Mouse (Mus musculus): Measurements from ENCODE around the gene Cfap161.
A peak's percentile ranks its signal among the peaks of the same experiment; 100 is the strongest.

Cfap161 gene

DNA sequence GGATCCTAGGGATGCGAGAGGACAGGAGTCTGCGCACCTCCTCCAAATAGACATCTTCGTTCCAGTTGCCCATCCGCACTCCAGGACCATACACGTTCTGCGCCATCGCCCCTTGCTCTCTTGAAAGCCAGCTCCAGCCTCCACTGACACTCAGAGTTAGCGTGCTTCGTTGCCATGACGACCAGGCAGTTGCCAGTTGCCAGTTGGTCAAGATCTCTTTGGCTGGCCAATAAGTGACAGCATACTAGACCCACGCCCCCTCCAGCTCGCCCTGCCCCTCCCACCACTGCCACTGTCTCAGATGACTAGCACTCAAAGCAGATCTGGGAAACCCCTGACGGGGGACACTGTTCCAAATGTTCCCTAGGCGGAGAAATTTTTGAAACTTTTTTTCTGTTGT, at the start of gene Cfap161:
Gene Cfap161, minus strand, starts transcription at position 176 of the 400 bp plus-strand sequence.
- no peak for DNase-seq (ENCODE audit: low spot score in 2 of 2)

DNA sequence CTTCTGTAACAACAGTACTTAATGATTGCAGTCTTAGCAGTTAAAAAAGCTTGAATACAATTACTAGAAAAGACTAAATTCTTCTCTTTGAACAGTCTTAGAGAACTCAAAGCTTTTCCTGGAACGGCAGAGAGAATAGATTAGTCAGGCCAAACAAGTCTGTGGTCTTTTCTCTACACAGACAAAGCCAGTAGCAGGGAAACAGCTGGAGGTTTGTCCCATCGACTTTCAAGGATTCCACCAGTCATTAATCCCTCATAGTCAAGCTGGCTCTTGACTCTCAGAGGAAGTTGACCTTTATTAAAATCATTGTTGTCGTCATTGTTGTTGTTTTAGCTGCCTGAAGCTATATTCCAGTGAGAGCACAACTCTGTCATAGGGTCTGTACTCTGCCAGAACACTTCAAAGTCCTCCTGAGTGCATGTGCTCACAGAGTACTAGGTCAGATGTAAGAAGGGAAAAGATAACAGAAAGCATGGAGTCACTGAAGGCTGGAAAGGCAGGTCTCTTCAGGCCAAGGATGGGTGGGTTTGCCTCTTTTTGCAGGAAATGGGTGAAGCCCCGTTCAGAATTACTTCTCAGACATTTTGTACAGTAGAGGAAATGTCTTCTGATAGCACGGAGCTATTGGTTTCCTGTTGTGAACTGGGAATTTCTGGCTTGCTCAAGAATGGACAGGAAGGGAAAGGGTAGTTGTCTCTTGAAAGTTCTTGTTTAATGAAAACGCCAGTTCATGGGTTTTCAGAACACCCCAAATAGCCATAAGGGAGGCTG, 48.0 kb upstream of the Cfap161 start:
- DNase-seq (ENCODE audit: low spot score in 2 of 2), result no peak

DNA sequence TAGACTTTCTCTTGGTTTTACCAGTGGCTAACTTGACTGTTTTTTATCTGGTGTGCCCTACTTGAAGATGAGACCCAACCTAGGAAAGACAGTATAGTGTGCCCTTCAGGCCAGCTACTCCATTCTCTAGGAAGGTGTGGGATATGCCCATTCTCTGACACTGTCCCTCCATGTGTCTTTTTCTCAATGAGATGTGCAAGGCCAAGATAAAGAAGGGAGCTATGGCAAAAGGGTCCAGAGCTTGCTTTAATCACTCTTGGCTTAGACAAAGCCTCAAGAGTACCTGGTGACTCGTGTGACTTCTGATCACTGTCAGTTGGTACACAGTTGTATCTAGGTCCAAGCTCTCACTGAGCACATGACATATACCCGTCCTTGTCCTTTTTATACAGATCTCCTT, 45.4 kb upstream of the Cfap161 start:
- DNase-seq (ENCODE audit: low spot score in 2 of 2), result no peak

DNA sequence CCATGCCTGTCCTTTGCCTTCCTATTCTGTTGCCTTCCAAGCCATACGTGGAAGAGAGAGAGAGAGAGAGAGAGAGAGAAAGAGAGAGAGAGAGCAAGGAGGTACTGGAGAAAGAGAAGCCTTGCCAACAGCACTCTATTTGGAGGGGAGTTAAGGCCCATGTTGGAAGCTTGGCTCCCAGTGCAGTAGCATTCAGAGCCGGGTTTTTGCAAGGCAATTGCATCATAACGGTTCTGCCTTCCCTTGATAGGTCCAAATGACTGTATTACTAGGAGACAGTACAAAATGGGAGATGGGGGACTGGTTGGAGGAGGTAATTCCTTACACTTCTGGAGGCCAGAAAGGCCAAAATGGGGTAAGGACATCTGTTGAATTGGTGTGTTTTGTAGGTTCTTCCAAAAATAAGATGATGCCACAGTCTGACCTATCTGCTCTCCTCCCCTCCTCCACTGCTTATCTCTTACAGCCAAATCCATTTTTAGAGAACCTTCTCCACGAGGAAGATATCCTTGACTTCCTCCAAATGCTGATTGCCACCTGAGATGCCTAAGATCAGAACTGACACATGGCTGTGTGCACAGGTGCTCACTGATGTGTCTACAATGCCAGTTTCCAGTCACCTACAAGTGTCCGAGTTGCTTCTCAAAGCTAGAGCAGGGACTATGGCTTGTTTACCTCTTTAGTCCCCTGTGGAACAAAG, 44.0 kb upstream of the Cfap161 start:
- no peak for DNase-seq (ENCODE audit: low spot score in 2 of 2)

DNA sequence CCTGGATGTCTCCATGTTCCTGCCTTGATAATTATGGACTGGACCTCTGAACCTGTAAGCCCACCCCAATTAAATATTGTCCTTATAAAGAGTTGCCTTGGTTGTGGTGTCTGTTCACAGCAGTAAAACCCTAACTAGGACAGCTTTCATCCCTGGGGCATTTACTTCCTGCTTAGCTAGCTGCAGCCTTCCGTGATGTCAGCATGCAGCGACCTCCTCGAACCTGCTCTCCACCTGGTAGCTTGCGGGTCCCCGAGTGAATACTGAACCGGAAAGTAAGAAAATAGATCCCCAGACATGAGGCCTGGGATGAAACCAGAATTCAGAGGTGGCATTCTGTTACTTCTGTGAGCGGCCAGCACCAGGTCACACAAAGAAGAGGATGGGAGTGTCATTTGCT, 34.7 kb upstream of the Cfap161 start:
- DNase-seq (ENCODE audit: low spot score in 2 of 2), result no peak

DNA sequence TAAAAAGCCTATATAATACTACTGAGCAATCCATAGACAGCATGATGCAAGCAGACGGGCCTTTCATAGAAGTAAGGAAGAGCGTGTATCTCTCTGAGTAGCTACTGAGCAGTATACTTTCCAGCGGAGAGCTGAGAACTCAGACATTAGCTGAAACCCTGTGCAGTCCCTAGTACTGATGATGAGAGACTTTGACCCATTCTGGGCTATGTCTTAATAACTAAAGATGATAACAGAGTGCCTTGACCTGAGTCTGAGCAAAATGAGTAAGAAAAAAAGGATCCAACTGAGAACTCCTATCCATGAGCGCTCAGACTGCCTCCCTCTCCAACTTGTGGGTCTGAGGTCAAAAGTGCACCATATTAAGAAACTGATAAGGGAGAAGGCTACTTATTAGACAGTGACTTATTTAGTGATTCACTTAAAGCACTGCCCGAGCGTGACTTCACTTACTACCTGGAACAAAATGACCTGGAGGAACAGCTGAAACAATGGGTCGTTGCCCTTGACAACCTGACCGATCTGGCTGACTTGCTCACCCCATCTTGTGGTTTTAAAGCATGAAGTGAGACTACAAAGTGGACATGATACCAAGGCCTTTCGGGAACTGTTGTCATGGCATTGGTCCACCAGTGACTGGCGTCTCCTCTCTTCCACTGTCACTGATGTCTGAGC, 32.9 kb upstream of the Cfap161 start:
- no peak for DNase-seq (ENCODE audit: low spot score in 2 of 2)

DNA sequence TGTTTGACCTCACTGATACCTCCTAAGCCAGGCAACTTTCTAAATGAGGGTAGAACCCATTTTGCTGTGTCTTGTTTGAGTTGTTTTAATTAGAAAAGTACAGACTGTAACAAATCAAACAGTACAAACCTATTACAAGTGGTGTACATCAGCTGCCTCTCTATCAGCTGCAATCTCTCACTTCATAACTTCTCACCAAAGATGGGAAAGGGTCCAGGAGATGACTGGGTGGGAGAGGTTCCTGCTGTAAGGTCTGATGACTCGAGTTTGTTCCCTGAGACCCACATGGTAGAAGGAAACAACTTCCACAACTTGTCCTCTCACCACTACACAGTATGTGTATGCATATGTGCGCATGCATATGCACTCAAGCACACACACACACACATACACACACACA, 32.1 kb upstream of the Cfap161 start:
- no peak for DNase-seq (ENCODE audit: low spot score in 2 of 2)

DNA sequence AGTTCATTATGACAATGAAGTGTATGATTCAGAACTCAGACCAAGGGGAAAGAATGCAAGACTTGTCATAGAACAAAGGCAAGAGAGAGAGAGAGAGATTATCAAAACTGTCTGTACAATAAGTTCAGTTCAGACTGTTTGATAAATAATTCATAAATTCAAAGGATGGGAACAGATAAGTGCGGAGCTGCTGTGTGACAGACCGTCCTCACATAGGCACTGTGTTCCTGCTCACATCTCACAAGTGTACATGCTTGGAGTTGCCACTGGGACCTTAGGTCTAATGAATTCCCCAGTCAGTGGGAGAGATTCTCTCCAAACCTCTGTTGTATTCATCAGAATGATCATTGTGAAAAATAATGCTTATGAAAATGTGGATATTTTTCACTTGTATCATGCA, 27.3 kb upstream of the Cfap161 start:
- no peak for DNase-seq (ENCODE audit: low spot score in 2 of 2)

DNA sequence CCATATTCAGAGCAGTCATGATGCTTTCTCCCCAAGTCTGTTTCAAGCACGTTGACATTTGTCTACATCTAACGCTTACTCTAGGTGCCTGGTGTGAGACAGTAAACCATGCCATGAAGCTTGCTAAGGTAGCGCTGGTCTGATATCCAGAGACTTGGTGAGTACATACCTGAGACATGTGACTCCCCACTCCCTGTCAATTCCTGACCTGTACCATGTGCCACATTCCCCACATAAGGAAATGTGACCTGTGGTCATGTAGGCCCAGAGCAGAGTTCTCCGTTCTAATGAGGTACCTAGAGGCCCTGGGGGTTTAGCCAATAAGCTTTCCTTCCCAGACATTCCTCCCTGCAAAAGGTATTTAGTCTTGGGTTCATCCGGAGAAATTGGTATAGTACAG, 22.2 kb upstream of the Cfap161 start:
- DNase-seq (ENCODE audit: low spot score in 2 of 2), result no peak

DNA sequence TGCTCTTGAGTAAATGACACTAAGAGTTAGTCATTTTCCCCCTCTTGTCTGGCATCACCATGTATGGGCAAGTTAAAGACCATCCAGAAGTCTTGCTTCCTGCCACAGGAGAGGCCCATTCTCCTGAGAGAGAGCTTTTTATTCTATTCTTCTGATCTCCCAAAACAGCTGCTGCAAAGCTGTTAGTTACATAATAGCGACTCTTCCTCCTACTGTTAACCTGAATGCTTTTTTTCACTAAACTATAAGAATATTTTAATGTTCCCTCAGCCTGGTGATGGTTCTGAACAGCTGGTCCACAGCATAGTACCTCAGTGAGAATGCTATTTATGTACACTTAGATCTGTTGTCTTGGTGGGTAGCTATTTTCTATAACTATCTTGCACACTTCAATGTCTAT, 21.0 kb upstream of the Cfap161 start:
- no peak for DNase-seq (ENCODE audit: low spot score in 2 of 2)

DNA sequence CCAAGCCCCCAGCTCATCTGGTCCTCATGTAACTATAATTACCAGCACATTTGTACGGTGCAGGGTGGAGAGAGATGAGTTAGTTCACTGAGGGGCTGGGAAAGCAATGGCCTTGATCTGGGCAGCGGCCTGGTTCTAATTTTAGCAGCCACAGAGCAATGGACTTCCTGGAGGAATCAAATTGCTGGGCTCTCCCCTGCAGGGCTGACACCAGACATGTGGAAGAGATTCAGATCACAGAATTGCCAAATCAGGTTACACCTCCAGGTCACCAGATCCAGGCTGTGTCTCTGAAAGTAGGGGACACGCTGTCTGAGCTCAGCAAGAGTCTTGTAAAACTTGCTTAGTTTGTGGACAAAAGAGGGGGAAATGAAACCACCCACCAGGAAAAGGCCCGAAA, 19.3 kb upstream of the Cfap161 start:
- DNase-seq (ENCODE audit: low spot score in 2 of 2), result no peak

DNA sequence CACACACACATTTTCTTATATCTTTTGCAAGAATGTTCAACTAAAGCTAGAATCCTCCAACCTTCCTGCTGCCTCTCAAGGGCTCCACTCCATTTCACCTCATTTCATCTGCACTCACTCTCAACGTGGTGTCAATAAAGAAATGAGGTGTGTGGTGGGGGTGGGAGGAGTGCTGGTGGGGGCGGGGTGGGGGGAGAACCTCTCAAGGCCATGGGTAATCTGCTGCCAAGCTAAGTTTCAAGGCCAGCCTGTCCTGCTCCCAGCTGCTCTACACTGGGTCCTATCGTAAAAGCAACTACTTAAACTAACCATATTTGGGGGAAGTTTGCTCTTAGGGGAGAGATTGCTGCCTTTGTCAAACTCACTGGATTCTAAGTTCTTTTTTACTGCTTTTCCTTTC, 18.8 kb upstream of the Cfap161 start:
- DNase-seq (ENCODE audit: low spot score in 2 of 2), result no peak

DNA sequence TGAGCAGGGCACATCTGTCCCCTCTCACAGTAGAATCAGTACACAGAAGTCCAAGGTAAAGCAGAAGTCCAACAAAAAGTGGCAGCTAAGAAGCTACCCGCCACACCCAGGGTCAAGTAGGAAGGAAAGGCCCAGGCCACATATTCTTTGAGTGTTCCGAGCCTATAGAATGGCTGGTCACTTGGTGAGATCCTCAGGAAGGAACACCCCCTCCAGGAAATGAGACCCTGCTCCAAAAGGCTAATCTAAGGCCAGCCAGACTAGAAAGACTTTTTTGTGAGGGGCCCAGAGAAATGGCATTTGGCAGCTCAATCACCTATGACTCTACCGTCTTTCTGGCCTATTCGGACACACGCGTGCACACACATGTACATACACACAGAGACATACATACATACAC, 18.3 kb upstream of the Cfap161 start:
- DNase-seq (ENCODE audit: low spot score in 2 of 2), result no peak

DNA sequence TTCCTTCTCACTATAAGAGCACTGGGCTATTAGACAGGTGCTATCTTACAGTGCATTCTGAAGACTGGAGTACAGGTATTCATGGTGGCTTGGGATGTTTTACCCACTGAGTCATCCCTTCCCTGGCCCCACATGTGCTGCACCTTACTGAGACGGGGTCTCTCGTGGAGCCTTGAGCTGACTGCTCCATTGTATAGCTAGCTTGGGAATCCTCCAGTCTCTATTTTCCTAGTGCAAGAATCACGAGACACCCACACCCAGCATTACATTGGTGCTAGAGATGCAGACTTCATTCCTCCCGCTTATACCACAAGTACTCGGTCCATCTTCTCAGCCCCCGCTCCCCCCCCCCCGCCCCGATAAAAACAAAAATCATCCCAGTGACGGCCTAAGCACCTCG, 17.9 kb upstream of the Cfap161 start:
- no peak for DNase-seq (ENCODE audit: low spot score in 2 of 2)

DNA sequence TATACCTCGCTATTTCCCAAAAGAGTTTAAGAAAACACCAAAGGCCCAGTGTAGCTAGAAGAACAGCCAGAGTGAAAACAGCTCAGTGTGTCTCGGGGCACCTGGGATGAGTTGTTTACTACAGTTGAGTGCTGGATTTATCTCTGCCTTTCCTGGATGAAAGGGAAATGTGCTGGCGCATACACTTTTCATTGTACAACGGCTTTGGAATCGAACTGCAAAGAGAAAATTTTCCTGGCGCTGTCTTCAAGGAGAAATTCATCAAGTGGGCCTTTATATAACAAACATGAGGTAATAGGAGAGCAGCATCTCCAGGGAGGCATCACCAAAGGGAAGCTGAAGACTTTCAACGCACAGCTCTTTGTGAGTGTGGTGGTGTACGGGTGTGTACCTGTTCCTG, 17.2 kb upstream of the Cfap161 start:
- no peak for DNase-seq (ENCODE audit: low spot score in 2 of 2)

DNA sequence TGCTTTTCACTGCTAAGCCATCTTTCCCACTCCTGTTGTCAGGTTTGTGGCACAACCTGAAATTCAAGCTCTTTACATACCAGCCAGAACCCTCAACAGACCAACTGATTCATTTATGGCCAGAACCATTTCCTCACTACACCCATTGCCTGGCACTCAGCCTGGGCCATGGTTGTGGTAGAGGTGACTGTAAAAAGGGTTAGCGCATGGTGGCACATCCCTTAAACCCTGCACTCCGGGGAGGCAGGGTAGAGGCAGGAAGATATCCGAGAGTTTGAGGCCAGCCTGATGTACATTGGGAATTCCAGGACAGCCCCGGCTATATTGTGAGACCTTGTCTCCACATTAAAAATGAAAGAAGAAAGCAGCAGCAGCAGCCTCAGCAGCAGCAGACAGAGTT, 16.8 kb upstream of the Cfap161 start:
- no peak for DNase-seq (ENCODE audit: low spot score in 2 of 2)

DNA sequence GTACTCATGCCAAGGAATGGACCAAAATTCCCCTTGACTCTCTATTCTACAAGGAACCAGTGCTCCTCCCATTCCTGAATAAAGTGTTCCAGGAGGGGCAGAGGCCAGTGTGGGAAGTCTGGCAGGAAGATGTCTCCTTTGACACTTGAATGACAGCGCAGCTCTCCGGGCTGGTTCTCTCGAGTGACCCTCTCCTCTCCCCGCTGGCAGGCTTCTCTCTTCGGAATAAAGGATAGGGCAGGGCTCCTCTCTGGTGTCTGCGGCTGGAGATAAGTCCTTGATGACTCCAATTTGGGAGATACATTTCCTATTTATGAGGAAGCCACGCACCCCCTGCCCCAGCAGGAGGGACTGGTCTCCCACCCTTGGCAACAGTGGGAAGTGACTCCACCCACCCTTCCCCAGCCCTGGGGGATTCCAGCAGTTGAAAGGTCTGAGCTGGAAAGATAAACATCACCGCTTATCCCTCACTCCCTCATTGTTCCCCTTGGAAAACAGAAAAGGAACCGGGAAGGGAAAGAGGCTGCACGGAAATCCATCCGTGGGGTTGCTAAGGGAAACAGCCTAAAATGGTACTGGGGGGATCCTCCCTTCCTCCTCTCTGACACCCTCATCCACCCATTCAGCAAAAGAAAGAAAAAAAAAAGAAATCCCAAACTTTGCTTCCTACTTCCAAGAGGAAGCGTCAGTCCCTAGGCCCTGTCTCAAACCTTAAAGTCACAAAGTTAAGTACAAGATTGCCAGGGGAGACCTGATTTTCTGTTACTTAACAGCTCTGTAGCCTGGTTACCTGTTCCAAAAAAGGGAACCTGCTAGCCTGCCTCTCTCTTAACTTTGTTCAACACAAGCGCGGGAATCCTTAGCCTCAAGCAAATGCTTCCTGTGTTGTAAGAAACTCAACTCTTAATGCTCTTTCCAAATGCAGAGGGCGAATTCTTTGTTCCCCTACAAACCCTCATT, 15.7 kb upstream of the Cfap161 start:
- no peak for DNase-seq (ENCODE audit: low spot score in 2 of 2)

DNA sequence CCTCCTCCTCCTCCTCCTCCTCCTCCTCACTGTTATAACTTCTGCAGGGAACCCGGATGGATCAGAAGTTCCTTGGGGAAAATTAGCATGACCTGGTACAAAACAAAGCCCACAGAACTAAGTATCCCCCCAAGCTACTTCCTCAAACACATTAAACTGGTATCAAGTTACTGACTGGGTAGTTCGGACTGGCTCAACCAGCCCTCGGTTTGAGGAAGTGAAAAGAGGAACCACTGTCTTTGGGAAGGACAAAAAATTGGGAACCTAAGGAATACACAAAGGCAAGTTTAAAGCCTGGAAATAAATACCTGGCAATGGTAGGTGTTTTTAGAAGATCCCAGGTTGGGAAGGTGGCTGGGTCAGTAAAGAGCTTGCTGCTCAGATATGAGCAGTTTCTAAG, 15.0 kb upstream of the Cfap161 start:
- no peak for DNase-seq (ENCODE audit: low spot score in 2 of 2)

DNA sequence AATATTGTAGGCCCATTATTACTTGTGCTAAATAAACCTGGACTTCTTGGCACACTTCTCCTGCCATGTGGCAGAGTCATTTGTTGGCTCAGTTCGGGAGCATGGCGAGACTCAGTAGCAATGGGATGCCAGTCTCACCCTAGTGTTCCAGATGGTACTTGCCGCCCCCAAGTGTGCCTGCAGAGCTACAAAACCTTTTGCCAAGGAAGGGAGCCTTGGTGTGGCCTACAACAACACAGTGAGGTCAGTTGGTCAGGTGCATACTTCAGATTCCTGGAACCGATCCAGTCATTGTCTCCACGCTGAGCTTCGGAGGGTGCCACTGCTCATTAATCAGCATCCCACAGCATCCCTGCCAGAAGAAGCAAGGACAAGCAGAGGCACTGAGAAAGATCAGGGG, 14.4 kb upstream of the Cfap161 start:
- DNase-seq (ENCODE audit: low spot score in 2 of 2), result no peak

DNA sequence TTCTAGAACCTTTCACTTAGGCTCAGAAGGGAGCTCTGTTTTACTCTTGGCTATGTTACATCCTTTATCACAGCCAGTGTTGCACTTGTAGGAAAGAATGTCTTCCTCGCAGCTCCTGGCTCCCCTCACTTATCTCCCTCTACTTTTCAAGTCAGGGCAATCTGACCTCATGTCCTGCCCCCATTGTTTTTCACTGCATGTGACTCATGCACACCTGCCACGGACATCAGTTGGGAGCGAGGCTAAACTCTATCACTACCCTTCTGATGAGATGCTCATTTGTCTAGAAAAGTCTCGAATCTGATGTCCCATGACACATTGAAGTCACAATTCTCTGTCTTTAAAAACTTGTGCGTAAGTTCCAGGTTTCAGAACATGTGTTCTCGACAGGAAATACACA, 12.3 kb upstream of the Cfap161 start:
- no peak for DNase-seq (ENCODE audit: low spot score in 2 of 2)

DNA sequence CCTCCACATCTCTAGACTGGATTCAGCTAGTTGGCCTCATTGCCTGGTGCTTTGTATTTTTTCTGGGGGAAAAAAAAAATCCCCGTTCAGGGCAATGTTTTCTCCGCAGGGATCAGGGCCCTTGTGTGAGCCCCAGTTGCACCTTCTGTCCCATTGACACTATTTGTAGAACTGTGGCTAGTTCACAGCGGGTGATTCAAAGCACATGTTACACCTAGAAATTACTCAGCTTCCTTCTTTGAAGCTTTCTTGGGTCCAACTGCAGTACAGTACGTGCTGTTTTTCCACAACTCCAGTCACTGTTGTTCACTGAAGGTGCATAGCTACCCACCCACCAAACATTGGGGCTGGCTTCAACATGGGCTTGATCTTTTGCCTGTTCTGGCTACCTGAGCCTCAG, 9.1 kb upstream of the Cfap161 start:
- DNase-seq (ENCODE audit: low spot score in 2 of 2), result no peak

DNA sequence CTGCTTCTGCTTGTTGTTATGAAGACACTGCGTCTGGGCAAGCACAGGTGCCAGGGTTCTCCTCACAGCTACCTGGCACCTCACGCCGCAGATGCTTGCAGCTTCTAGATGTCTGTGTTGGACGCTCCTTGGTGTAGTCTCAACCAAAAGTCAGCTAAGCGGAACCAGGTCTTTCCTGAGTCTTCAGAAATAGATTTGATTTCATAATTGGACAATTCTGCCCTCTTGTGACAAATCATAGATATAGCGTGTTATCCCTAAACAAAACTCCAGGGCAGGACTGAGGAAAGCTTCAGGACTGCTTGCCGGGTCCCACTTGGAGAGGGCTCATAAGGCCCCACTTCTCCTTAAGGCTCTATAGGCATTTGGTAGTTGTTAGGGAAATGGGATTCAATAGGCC, 7.8 kb upstream of the Cfap161 start:
- DNase-seq (ENCODE audit: low spot score in 2 of 2), result peak in 1 of 2 experiments; percentile 9

Measured in thymus, postnatal 10 days (tissue).